Mouse (Mus musculus): ENCODE measurements at regions not wholly inside any gene's neighbourhood (a gene's known extent, or its start where the extent isn't known, plus 50 kb on each side); places are given as distances from the start of the nearest gene placed in this dataset.
"Not testable (repeated sequence)": the region's sequence is repeated elsewhere in the genome, so short reads cannot be mapped to it uniquely, and the experiment has no call there.

- DNase-seq (ENCODE audit: low read depth, low spot score), result no peak
Observed at GRCm38 (mm10) chr6:81815248-81815961, 108.1 kb upstream of the Gcfc2 start.

GRCm38 (mm10) chr6:81815962-81816338 is 107.5 kb upstream of the Gcfc2 start:
- DNase-seq (ENCODE audit: low read depth, low spot score), result no peak

- peak; percentile 30 for DNase-seq (ENCODE audit: low read depth, low spot score)
Observed at GRCm38 (mm10) chr6:81817050-81817827, 106.2 kb upstream of the Gcfc2 start.

- no peak for DNase-seq (ENCODE audit: low read depth, low spot score)
Observed at GRCm38 (mm10) chr6:81818573-81818972, 104.9 kb upstream of the Gcfc2 start.

GRCm38 (mm10) chr6:81820078-81820477 is 103.4 kb upstream of the Gcfc2 start:
- DNase-seq (ENCODE audit: low read depth, low spot score), result no peak

DNA sequence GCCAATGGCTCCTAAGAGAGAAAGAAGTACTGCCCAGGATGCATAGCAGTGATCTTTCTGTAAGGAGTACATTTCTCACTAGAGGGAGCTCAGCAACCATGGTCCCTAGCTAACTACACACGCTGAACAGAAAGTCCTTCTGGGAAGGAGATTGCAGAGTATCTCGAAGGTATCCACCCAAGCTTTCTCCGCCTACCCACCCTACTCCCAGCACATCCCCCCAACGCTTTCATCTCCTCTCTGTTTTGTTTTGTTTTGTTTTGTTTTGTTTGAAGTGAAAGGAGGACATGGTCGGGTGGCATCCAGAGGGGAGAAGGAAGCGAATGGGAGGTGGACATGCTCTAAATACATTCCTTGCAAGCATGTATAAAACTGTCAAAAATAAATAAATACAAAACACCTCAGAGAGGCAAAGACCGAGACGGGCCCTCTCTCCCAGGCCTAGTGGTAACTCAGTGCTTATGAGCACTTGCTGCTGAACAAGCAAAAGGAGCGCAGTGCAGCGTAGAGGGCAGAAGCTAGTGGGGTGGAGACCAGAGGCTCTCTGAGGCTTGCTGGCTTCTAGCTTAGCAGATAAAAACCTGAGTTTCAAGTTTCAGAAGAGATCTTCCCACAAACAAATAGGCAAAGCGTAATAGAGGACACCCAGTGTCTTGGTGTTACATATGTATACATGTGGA is 83.9 kb upstream of the Gcfc2 start:
- peak; percentile 9 for DNase-seq (ENCODE audit: low read depth, low spot score)

DNA sequence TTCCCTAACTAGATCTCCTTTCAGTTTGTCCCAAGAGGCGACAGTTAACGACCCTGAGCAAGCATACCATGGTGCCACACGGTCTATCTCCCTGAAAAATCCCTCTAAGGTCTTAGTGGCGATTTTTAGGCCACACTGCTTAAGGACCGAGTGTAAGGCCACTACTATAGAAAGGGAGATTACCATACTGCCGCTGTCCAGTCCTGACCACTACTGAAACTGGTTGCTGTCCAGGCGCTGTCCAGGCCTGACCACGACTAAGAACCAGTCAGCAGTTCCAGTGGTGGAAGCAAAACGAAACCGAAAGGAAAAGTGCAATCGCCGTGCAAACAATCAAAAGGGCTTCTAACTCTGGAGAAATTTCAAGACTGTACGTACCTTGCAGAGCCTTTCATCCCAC is 55.3 kb upstream of the Gcfc2 start:
- DNase-seq (ENCODE audit: low read depth, low spot score), result not testable (repeated sequence)

Measured in retina, adult 2 months (tissue).